Mouse (Mus musculus) adrenal gland, postnatal 14 days (tissue): ENCODE measurements at regions not wholly inside any gene's neighbourhood (a gene's known extent, or its start where the extent isn't known, plus 50 kb on each side); places are given as distances from the start of the nearest gene placed in this dataset.
"Not testable (repeated sequence)": the region's sequence is repeated elsewhere in the genome, so short reads cannot be mapped to it uniquely, and the experiment has no call there.

Source experiments
- DNase-seq: peaks from one replicate; pipeline ENCODE4 v3.0.0; 2021; ENCODE audit warnings: mixed read lengths

DNA sequence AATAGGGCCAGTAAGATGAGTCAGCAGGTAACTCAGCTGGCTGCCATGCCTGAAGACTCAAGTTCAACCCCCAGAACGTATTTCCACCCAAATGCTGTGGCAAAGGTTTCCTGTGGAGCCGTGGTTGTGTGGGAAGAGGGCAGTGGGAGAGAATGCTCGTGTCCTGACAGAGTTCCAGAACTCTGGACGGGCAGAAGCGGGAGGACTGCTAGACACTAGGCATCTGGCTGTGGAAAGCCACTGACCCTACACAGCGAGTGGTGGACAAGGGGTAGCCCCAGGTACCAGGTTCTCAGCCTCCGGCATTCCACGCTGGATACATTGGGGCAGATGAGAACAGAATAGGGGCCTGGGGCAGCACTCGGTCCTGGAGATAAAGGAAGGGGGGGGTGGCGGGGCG is 69.6 kb upstream of the Acsl3 start:
- no peak for DNase-seq

- DNase-seq: not testable (repeated sequence)
Measured at GRCm38 (mm10) chr1:78588660-78589059, 69.0 kb upstream of the Acsl3 start.

- DNase-seq: no peak
Measured at GRCm38 (mm10) chr1:78590558-78590957, 67.1 kb upstream of the Acsl3 start.

GRCm38 (mm10) chr1:78593927-78594641 is 63.5 kb upstream of the Acsl3 start:
- no peak for DNase-seq

- DNase-seq: no peak
Measured at GRCm38 (mm10) chr1:78595521-78596139, 62.0 kb upstream of the Acsl3 start.

DNA sequence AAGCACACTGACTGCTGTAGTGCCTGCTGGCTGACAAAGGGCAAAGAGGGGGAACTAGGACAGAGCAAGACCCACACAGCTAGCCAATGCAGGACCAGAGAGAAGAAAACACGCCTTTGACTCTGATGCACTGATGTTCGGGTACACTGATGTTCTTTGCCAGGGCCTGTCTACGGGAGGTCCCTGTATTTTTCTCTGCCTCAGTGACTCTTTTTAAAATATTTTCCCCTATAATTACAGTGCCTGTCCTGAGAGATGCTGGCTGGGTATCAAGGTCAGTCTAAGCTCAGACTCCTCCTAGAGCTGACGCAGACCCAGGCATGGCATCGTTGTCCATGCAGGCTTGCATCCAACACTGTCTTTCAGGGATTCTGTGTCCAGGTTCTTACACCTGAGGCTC is 59.1 kb upstream of the Acsl3 start:
- peak; percentile 16 for DNase-seq

GRCm38 (mm10) chr1:78600666-78601065 is 57.0 kb upstream of the Acsl3 start:
- DNase-seq: no peak

- no peak for DNase-seq
Measured at GRCm38 (mm10) chr1:78601568-78601967, 56.1 kb upstream of the Acsl3 start.

GRCm38 (mm10) chr1:78602039-78602438 is 55.6 kb upstream of the Acsl3 start:
- no peak for DNase-seq

DNA sequence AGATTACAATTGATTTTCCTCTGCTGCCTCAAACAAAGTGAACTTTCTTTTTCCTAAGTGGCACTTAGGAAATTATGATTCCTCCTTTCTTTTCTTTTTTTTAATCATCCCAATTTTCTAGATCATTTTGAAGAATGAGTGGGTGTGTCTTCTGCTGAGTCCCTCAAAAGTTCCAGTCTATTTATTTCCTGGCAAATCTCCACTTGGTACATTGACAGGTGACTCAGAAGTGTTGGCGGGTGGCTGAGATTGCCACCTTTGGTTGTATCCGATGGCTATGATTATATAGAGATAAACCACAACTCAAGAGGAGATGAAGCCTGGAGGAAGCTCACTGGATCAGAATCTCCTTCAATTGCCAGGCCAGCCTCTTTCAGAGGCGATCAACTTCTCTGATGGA is 54.7 kb upstream of the Acsl3 start:
- DNase-seq: no peak

- DNase-seq: no peak
Measured at GRCm38 (mm10) chr1:78604820-78605550, 52.6 kb upstream of the Acsl3 start.
